18 mouse cellular contexts compared by ENCODE assay signal in genomic region chr3:108129804-108130203, GRCm38 (mm10). TPM values are rescaled to one million over a fixed set of nuclear protein-coding genes. Genes with fewer than 3 reads are reported as not detected.
"Had no signal": no experiment of that assay in that cellular context is flagged by ENCODE, and none has a peak within 500 bp of the region (broad histone marks: within the 10 kb centered on the region; RNA-seq: fewer than 3 reads in every experiment).

No protein-coding gene starts in this region.

- H3K9me3 ChIP-seq: limb, embryonic 13.5 days; midbrain, embryonic 15.5 days; neural tube, embryonic 12.5 days had no signal

- H3K4me3 ChIP-seq: limb, embryonic 13.5 days; midbrain, embryonic 15.5 days; neural tube, embryonic 12.5 days had no signal

- H3K36me3 ChIP-seq: limb, embryonic 13.5 days; midbrain, embryonic 15.5 days; neural tube, embryonic 12.5 days had no signal

- H3K9ac ChIP-seq: limb, embryonic 13.5 days; midbrain, embryonic 15.5 days; neural tube, embryonic 12.5 days had no signal

- H3K4me2 ChIP-seq: limb, embryonic 13.5 days; midbrain, embryonic 11.5 days; midbrain, embryonic 15.5 days; neural tube, embryonic 12.5 days had no signal

- ATAC-seq: intestine, postnatal 0 days; midbrain, embryonic 15.5 days had no signal

- H3K27ac ChIP-seq: limb, embryonic 13.5 days; midbrain, embryonic 15.5 days; neural tube, embryonic 12.5 days had no signal

- DNase-seq: kidney, adult 8-10 months; kidney, postnatal 36 days; layer of hippocampus, adult 9-11 months; left cerebral cortex, postnatal 4 days; lung, adult 18-20 months; lung, postnatal 36 days; thymus, adult 2 months; thymus, postnatal 25 days had no signal

- H3K27me3 ChIP-seq: limb, embryonic 13.5 days; midbrain, embryonic 15.5 days; neural tube, embryonic 12.5 days had no signal

RNA-seq across cellular contexts. Expression of gene Gpr61, which starts 24.9 kb away (rescaled TPM):
- total RNA-seq: megakaryocyte, adult 5-6 weeks; monocyte, adult 5-6 weeks had no signal
- polyA plus RNA-seq: thymus, adult 2 months had no signal

RNA-seq across cellular contexts. Expression of gene Gnat2, which starts 37.2 kb away (rescaled TPM):
- total RNA-seq: layer of hippocampus, adult 18-20 months; left cerebral cortex, postnatal 10 days; megakaryocyte, adult 5-6 weeks; monocyte, adult 5-6 weeks; neutrophil, adult 5-6 weeks had no signal
